Mouse (Mus musculus): ENCODE data around the gene Idi1.
"Not testable (repeated sequence)": the region's sequence is repeated elsewhere in the genome, so short reads cannot be mapped to it uniquely, and the experiment has no call there.

Gene Idi1

GRCm38 (mm10) chr13:8886185-8886560 lies 872 bp downstream of the Idi1 start:
- DNase-seq (ENCODE audit: extremely low spot score, low read depth, low spot score), result no peak

- no peak for DNase-seq (ENCODE audit: extremely low spot score, low read depth, low spot score)
Measured at GRCm38 (mm10) chr13:8888603-8889002, 3.3 kb downstream of the Idi1 start.

DNA sequence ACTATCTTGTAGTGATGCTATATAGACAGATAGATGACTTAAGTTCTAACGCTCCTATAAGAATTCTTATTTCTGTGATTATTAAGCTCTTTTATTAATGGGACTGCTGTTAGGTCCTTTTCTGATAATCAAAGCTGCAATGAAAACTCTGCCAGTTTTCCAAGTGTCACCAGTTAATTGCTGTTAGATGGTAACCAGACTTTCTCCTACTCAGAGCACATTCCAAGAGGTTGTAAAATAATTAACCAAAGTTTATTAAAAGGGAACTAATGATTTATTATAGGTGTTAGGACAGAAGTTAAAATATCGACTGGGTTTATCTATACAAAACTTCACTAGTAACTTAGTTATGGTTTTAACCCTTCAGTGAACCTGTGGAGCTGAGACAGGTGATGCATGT lies 20.7 kb downstream of the Idi1 start:
- DNase-seq (ENCODE audit: extremely low spot score, low read depth, low spot score), result not testable (repeated sequence)

DNA sequence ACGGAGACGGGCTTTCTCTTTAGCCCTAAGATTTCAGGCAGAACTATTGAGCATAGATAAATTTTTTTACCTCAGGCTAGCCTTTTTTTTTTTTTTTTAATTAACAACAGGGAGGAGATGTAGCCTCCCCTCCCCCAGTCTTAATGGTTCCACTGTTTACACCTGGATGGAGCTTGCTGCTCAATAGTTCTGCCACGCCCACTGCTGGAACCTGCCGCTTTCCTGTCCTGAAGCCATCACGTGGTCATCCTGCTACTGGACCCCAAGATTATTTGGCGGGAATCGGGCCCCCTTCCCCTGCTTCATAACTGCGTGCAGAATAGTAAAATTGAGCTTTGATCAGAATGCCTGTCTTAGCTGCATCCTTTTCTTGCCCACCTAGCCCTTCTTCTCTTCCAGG lies 28.6 kb downstream of the Idi1 start:
- DNase-seq (ENCODE audit: extremely low spot score, low read depth, low spot score), result not testable (repeated sequence)

GRCm38 (mm10) chr13:8933499-8933898 lies 48.2 kb downstream of the Idi1 start:
- no peak for DNase-seq (ENCODE audit: extremely low spot score, low read depth, low spot score)

DNA sequence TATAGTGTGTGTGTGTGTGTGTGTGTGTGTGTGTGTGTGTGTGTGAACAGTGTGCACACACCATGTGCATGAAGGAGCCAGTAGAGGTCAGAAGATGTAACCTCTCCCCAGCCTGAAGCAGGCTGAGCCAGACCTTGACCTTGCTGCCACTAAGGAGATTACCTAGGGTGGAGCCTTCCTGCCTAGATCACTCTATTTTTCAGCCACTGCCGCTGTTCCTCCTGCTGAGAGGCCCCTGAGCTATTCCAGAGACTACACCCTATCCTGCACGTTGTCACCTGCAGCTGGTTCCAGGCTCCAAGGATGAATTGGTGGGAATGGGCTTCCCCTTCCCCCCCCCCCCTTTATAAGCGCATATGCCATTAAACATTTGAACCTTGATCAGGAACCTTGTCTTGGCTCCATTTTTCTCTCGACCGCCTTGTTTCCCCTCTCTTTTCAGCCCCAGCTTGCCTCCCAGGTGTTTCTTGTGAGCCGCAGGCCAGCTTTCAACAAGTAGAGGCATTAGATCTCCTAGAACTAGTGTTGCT lies 52.4 kb downstream of the Idi1 start:
- not testable (repeated sequence) for DNase-seq (ENCODE audit: extremely low spot score, low read depth, low spot score)

DNA sequence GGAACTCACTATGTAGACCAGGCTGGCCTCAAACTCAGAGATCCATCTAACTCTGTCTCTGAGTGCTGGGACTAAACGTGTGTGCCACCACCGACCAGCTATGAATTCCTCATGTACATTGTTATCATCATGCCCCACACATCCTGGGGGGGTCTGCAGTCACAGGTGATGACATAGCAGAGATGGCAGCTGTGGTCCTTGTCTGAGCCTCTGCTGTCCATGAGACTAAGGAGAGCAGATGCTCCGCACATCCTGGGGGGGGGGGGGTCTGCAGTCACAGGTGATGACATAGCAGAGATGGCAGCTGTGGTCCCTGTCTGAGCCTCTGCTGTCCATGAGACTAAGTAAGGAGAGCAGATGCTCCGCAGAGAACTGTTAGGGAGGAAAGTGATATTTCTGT lies 55.8 kb downstream of the Idi1 start:
- not testable (repeated sequence) for DNase-seq (ENCODE audit: extremely low spot score, low read depth, low spot score)

DNA sequence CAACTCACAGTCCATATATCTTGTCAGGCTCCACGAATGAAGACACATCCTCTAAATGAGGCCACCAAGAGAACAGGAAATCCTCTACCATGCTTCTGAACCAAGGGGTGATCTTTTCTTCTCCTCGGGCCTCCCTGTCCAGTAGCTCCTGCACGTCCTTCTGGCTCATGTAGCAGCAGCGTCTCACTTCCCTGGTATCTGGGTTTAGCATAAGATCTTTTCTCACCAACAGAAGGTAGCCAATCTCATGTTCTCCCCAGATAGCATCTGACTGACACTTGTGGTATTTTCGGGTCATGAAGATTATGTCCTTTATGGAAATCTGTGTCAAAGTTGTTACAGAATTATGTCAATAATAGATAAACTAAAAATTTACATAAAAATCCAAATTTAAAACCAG lies 56.4 kb downstream of the Idi1 start:
- DNase-seq (ENCODE audit: extremely low spot score, low read depth, low spot score), result not testable (repeated sequence)

Measured in hindlimb bud, embryonic 11.5 days (tissue).